Mouse (Mus musculus) megakaryocyte-erythroid progenitor cell, adult 5-6 weeks (primary cell): ENCODE measurements around the gene Smpdl3b. TPM values are rescaled to one million over a fixed set of nuclear protein-coding genes. Genes with fewer than 3 reads are reported as not detected.
"Not testable (repeated sequence)": the region's sequence is repeated elsewhere in the genome, so short reads cannot be mapped to it uniquely, and the experiment has no call there.

Source experiments
- ATAC-seq: replicated peaks from 2 replicates; pipeline ENCODE4 v1.8.0; 2016; ENCODE audit warnings: mild to moderate bottlenecking, inconsistent platforms; ENCODE audit not compliant: severe bottlenecking, poor library complexity, low FRiP score, low TSS enrichment
- total RNA-seq, 2 experiments: library from RNA; stranded (forward) in 1 of 2; stranded (reverse) in 1 of 2; fragments of 200-1000, 215-1000 nt in 1 of 2; fragments of >200 nt in 1 of 2; fragmentation: Nextera tagmentation in 1 of 2; gene quantifications; 2 replicates each; pipeline ENCODE4 v1.2.3; 2014 to 2017

Gene Smpdl3b
- total RNA-seq (2014; fragmentation: Nextera tagmentation) (not detected in 2 replicates), total RNA-seq (2017) (not detected in 2 replicates)

DNA sequence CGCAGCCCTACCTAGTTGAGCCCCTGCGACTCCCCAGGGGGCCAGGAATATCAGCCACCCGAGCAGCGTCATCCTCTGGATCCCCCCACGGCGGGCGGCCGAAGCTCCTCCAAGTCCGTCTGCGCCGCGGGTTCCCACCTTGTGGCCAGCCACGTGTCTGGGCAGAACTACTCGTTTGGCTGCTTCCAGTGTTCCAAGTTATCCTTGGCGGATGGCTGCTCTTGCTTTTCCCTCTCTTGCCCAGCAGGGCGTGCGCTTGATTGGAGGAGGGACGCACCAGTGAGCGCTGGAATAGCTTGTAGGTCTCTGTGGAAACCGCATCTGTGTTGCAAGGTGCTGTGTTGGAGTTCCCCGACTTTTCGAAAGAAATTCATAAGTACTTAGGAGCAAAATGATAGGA is at the start of gene Smpdl3b:
Gene Smpdl3b, minus strand, starts transcription at position 279 of the 400 bp plus-strand sequence.
- ATAC-seq: peak; percentile 81

GRCm38 (mm10) chr4:132806620-132807191 is 49.7 kb upstream of the Smpdl3b start:
- ATAC-seq: no peak

DNA sequence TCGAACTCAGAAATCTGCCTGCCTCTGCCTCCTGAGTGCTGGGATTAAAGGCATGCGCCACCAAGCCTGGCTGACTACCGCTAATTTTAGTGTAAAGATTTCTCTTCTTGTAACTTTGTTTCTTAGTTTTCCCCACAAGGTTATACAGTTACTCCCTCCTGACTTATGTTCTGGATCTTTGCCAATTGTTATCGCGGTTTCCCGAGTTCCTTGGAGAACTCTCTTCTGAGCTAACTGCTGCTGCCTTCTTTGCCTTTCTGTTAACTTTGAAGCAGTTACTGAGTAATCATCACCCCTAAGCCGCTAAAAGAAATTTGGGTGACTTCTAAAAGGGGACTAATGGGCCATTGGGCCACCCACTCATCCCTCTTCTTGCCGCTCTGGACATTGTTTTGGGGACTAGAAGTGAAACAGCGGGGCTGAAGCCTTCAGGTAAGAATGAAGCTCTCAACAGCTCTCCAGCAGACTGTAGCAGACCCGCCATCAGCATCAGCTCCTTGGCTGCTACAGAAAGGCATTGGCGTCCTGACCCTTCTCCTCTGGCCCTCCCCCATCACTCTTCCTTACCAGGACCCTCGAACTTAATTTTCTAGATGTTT is 48.6 kb upstream of the Smpdl3b start:
- 0 out of 2 replicates have a peak, but pooled peaks have one; percentile 27 for ATAC-seq

- ATAC-seq: no peak
These were observed 48.1 kb upstream of the Smpdl3b start for GRCm38 (mm10) chr4:132805146-132805545.

- ATAC-seq: no peak
These were observed 47.3 kb upstream of the Smpdl3b start for GRCm38 (mm10) chr4:132804331-132804730.

DNA sequence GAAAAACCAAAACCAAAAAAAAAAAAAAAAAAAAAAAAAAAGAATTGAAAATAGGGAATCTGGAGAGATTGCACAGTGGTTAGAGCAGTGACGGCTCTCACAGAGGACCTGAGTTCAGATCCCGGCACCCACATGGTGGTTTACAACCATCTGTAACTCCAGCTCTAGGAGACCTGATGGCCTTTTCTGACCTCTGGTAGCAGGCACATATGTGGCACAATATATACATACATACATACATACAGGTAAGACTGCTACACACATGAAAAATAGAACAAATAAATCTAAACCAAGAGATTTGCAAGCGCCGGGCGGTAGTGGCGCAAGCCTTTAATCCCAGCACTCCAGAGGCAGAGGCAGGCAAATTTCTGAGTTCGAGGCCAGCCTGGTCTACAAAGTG is 46.8 kb upstream of the Smpdl3b start:
- no peak for ATAC-seq

- no peak for ATAC-seq
These were observed 46.2 kb upstream of the Smpdl3b start for GRCm38 (mm10) chr4:132803212-132803611.

DNA sequence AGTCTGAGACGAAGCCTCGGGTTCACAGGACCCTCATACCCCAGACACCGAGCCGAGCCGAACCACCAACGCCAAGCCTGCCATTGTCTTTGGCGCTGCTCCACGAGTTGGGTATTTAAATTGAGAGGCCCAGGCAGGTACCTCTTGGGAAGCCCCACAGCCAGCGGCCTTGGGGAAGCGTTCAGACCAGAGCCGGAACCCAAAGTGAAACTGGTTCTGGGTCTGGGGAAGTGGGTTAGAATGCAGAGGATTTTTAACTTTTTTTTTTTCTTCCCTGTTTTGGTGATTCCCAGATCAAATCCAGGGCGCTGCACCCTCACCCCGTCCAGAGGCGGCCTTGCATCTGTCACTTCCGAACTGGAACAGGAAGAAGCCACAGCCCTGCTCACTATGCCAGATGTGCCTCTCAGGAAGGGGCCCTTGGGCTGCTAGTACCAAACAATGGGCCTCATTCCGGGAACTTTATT is 45.2 kb upstream of the Smpdl3b start:
- ATAC-seq: peak; percentile 22; the same call in 1 of the 2 replicates

GRCm38 (mm10) chr4:132801176-132802077 is 44.4 kb upstream of the Smpdl3b start:
- peak; percentile 79 for ATAC-seq

GRCm38 (mm10) chr4:132799845-132800244 is 42.8 kb upstream of the Smpdl3b start:
- no peak for ATAC-seq

- not testable (repeated sequence) for ATAC-seq
These were observed 41.6 kb upstream of the Smpdl3b start for GRCm38 (mm10) chr4:132798666-132799065.

DNA sequence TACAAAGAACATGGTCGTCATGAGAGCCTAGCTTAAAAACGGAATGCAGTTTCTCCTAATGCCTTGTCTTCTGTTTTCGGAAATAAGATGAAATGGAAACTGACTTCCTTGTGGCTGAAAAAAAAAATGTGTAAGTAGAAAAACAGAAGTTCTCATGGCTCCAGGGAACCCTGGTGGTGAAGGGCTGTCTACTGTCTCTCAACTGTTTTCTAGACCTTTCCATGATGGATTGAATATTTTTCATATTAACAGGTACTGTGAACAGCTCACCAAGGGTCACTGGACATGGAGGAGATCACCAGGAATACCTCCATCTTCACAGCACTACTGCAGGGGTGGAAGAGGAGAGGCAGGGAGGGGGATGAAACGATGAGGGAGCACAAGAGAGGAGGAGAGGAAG is 41.0 kb upstream of the Smpdl3b start:
- ATAC-seq: no peak

DNA sequence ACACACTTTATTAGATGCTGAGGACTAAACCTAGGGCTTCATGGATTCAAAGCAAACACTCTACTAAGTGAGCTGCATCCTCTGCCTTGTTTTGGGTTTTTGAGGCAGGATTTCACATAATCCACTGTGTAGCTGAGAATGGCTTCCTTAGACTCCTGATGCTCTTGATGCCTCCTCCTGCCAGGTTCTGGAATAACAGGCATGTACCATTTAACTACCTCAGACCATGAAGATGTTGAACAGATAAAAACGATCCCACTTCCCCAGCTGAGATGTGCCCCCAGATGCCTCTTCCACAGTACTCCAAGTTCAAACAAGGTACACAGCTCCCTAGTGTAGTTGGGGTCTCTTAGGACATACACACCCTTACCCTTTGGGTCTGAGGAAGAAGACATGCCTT is 40.4 kb upstream of the Smpdl3b start:
- ATAC-seq: no peak

- peak; percentile 82 for ATAC-seq
These were observed 39.3 kb upstream of the Smpdl3b start, which contains the start of gene Themis2 for GRCm38 (mm10) chr4:132796196-132796886. Gene Themis2, minus strand, starts transcription at chr4:132796387.

DNA sequence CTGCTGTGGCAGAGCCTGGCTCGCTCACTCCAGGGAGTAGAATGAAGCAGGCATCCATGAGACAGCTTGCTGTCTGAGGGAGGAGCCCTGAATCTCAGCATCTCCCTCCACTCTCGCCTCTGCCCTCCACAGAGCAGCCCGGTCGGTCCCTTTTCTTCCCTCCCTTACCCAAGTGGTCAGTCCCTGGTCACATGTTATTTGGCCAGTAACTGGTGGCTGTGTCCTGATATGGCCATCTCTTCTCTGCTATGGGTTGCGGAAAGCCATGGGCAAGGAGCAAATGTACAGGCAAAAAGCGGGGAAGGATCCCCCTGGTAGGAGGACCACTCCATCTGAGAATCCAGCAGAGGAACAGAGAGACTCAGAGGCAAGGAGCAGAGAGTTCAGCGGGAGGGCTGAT is 38.1 kb upstream of the Smpdl3b start:
- ATAC-seq: no peak

DNA sequence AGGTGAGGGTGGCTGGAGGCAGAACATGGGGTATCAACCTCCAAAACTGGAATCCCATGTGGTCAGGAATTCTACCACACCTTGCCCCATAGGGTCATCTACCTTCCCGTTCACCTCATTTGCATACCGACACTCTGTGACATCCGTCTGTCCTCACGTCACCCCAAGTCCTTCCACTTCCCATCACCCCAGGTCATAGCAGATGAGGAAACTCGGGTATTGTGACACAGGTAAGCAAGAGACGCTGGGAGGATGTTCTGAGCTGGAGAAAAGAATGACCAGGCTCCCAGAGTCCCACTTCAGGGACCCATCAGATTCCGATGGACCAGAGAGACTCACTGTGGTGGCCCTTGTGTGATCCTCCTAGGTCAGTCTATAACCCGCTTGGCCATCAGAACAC is 37.7 kb upstream of the Smpdl3b start:
- no peak for ATAC-seq

- no peak for ATAC-seq
These were observed 37.0 kb upstream of the Smpdl3b start for GRCm38 (mm10) chr4:132794028-132794427.

- not testable (repeated sequence) for ATAC-seq
These were observed 36.4 kb upstream of the Smpdl3b start for GRCm38 (mm10) chr4:132793322-132794004.

DNA sequence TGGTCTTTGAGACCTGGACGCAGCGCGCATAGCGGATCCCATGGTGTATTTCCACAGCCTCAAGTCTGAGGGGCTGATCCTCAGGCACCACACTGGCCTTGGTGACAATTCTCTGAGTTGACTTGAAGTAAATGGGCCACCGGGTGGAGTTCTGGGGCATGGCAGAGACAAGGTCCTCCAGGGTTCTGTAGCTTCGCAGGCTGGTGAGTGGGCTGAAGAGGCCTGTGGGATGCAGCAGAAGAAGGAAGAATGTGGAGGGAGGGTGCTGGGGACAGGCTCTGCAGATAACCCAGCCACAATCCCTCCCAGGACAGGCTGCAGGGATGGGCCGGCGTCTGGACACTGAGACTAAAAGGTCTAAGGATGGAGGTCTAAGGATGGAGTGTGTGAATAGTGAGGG is 32.7 kb upstream of the Smpdl3b start:
- no peak for ATAC-seq
